Mouse (Mus musculus) left cerebral cortex, postnatal 4 days (tissue): Measurements from ENCODE around the gene Noa1. TPM values are rescaled to one million over a fixed set of nuclear protein-coding genes. Genes with fewer than 3 reads are reported as not detected.

ENCODE experiments used
- DNase-seq: peaks from one replicate; pipeline ENCODE4 v3.0.0-alpha.2; 2022
- intact Hi-C: fragments of 180-260 bp; cut with DNase I; formaldehyde crosslinking; loops from one replicate; pipeline ENCODE4 v1.15.1; 2025
- total RNA-seq, 2 experiments: library from RNA; stranded (reverse); gene quantifications; 2 replicates each; pipeline ENCODE4 v1.2.3; 2021

Noa1 gene
- total RNA-seq, 2 experiments from 2014 or later, result 27.3 to 30.0 TPM

DNA sequence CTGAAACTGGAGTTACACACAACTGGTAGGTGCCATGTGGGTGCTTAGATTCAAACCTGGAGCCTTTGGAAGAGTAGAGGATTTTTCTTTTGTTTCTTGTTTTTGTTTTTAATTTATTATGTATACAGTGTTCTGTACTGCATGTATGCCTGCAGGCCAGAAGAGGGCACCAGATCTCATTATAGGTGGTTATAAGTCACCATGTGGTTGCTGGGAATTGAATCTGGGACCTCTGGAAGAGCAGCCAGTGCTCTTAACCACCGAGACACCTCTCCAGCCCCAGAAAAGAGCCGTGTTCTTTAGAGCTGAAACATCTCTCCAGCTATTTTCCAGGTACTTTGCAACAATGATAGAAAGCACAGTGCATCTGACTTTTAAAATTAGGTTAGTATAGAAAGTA lies 19.3 kb downstream of the Noa1 start:
- no peak for DNase-seq
- intact Hi-C loops, result no loop called here

DNA sequence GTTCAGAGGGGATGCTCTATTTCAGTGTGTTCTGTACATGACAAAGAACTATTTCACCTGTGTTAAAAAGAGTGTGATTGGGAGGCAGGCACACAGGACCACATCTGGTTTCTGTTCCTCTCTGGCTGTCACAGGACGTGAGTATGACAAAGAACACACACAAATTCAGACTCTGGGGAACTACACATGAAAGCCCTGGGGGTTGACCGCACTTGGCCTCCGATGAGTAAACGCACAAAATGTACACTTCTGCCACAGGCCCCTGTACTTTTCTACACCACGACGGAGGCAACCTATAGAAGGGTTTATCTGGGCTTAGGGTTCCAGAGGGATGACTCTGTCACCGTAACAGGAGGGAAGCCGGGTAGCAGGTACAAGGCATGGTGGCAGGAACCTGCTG lies 20.2 kb downstream of the Noa1 start:
- intact Hi-C loops, result no loop called here

DNA sequence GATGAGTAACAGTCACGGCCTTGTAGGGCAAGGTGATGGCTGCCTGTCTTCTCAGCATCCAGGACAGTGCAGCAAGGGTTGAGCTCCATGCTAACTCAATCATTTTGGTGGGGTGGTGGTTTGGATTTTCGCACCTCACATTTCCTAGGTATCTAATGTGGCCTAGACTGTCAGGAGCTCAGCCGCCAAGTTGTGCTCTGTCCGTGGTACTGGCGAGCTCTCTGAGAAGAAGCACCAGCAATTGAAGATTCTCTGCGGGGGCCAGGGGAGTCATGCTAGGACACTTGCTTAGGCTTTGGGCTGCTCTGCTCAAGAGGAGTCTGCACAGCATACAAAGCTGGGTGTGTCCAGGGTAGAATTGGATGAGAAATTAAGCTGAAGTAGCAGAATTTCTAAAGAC lies 22.0 kb downstream of the Noa1 start:
- intact Hi-C loops, result no loop called here
- no peak for DNase-seq

More for the DNA sequence above, 20.2 kb downstream of the Noa1 start:
- DNase-seq, result no peak

DNA sequence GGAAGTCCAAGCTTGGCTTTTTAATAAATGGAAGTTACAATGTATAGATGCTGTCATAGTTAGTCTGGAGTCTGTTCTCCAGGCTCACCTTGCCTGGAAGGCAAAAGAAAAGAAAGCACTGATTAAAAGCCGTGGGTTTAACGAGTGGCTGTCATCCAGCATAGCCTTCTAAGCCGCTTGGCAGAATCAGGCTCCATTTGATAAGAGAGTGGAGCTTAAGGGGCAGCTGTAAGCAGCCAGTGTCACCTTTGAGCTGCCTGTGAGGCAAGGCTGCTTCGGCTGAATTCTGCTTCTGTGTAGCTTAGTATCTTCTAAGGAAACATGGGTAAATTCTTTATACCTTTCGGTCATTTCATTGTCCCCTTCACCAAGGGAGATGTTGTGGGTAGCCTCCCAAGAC lies 23.0 kb downstream of the Noa1 start:
- intact Hi-C loops, result no loop called here

DNA sequence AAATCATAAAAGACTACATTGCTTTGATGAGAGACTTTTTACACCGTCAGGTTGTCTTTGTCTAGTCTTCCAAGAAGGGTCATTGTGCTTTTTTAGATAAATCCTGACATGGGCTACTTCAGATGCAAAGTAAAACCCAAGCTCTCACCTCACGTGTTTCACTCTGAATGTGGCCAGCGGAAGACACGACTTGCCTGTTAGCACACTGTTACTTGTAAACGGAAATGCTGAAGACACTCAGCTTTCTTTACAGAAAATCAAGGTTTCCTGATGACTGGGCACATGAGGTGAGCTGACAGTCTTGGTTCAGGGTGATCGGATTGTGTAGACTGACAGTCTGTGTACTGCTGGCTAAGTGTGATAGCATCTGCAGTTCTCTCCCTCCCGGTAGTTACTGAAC lies 24.2 kb downstream of the Noa1 start:
- intact Hi-C loops, result no loop called here

More for the DNA sequence above, 23.0 kb downstream of the Noa1 start:
- no peak for DNase-seq

DNA sequence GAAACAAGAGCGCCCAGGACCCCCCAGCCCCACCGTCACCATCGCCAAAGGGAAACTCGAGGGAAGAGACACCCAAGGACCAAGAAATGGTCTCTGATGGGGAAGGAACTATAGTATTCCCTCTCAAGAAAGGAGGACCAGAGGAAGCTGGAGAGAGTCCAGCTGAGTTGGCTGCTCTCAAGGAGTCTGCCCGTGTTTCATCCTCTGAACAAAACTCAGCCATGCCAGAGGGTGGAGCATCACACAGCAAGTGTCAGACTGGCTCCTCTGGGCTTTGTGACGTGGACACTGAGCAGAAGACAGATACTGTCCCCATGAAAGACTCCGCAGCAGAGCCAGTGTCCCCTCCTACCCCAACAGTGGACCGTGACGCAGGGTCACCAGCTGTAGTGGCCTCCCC lies 27.6 kb downstream of the Noa1 start:
- intact Hi-C loops, result no loop called here

More for the DNA sequence above, 24.2 kb downstream of the Noa1 start:
- no peak for DNase-seq

DNA sequence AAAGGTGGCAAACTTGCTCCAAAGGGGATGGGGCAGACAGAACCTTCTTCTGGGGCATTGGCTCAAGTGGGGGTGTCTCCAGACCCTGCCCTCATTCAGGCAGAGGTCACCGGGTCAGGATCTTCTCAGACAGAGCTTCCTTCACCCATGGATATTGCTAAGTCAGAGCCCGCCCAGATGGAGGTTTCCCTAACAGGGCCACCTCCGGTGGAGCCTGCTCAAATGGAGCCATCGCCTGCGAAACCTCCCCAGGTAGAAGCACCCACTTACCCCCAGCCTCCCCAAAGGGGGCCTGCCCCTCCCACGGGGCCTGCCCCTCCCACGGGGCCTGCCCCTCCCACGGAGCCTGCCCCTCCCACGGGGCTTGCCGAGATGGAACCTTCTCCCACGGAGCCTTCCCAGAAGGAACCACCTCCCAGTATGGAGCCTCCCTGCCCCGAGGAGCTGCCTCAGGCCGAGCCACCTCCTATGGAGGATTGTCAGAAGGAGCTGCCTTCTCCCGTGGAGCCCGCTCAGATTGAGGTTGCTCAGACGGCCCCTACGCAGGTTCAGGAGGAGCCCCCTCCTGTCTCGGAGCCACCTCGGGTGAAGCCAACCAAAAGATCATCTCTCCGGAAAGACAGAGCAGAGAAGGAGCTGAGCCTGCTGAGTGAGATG lies 28.2 kb downstream of the Noa1 start:
- intact Hi-C loops, result no loop called here

More for the DNA sequence above, 27.6 kb downstream of the Noa1 start:
- peak; percentile 48 for DNase-seq

DNA sequence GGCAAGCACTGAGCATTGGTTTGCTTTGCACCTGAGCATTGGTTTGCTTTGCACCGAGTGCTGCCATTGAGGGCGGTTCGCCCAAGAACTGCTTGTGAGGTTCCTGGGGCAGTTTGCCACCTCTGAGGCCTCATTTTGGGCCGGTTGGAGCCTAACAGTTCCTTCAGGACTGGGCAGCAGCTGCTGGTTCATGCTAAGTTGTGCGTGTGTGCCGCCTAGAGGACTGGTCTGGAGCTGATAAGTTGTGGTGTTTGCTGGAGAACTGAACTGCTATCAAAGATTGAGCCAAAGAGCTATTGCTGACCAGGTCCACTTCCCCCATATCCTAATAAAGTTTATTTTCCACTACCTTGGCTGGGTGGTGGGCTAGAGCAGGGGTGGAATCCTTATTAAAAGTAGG lies 32.7 kb downstream of the Noa1 start:
- intact Hi-C loops, result no loop called here
- DNase-seq, result no peak

More for the DNA sequence above, 28.2 kb downstream of the Noa1 start:
- DNase-seq, result peak; percentile 7

DNA sequence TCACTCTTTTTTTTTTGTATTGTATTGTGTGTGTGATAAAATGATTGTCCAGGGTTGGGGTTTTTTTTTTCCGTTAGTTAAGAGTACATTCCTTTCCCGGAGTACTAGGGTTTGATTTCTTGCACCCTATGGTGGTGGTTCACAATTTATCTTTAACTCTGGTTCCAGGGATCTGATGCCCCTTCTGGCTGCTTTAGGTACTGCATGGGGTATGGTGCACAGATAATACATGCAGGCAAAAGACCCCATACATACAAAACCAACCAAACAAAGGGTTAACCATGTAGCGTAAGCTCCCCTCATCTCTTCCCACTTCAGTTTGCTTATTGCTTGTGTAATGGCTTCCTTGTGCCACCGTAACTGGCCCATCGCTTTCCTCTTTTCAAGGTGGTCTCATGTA lies 33.9 kb downstream of the Noa1 start:
- peak; percentile 49 for DNase-seq
- intact Hi-C loops, result no loop called here

DNA sequence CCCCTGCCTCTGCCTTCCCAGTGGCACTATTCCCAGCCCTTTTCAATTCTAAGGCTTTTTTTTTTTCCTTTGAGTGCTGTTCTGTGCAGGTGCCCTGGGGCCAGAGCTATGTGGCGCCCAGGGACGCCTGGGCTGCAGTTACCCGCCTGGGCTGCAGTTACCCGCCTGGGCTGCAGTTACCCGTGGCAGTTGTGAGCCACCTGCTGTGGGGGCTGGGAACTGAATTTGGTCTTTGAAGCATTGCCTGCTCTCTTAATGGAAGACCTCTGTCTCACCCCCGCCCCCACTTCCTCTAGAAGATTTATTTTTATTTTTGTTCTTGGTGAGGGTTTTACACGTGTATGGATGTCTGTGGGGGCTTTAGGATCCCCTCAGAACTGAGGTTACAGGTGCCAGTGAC lies 36.7 kb downstream of the Noa1 start:
- DNase-seq, result no peak
- intact Hi-C loops, result no loop called here

DNA sequence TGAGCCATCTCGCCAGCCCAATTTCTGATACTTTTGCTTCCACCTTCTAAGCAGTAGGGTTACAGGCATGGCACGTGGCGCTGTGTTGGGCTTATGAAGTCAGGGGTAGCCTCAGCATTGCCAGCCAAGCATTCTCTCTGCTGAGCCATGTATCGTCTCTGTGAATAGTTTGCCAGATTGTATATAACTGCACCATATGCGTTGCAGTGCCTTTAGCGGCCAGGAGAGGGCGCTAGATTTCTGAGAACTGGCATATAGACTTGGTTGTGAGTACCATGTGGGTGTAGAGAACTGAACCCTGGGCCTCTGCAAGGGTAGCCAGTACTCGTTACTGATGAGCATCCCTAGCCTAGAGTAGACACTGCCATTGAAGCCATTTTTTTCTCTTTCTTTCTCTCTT lies 40.5 kb downstream of the Noa1 start:
- intact Hi-C loops, result no loop called here
- DNase-seq, result no peak

DNA sequence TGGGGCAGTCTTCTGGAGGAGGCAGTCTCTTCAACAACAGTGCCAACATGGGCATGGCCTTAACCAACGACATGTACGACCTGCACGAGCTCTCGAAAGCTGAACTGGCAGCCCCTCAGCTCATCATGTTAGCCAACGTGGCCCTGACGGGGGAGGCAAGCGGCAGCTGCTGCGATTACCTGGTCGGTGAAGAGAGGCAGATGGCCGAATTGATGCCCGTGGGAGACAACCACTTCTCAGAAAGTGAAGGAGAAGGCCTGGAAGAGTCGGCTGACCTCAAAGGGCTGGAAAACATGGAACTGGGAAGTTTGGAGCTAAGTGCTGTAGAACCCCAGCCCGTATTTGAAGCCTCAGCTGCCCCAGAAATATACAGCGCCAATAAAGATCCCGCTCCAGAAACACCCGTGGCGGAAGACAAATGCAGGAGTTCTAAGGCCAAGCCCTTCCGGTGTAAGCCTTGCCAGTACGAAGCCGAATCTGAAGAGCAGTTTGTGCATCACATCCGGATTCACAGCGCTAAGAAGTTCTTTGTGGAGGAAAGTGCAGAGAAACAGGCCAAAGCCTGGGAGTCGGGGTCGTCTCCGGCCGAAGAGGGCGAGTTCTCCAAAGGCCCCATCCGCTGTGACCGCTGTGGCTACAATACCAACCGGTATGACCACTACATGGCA lies 41.8 kb downstream of the Noa1 start:
- no peak for DNase-seq
- intact Hi-C loops, result no loop called here

DNA sequence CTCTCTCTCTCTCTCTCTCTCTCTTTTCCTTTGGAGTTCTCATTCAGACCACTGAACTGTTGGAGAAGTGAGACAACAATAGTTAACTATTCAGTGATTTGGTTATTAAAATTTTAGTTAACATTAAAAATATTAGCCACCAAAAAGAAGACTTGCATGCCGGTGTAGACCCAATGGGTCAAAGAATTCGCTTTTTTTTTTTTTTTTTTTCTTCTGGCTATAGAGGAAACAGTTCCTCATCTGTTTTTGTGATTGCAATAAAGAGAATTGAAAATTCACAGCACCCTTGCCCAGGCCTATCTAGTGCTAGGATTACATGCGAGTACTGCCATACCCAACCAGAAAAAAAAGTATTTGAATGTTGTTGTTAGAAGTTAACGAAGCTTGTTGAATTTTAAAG lies 42.4 kb downstream of the Noa1 start:
- intact Hi-C loops, result no loop called here
- DNase-seq, result no peak

DNA sequence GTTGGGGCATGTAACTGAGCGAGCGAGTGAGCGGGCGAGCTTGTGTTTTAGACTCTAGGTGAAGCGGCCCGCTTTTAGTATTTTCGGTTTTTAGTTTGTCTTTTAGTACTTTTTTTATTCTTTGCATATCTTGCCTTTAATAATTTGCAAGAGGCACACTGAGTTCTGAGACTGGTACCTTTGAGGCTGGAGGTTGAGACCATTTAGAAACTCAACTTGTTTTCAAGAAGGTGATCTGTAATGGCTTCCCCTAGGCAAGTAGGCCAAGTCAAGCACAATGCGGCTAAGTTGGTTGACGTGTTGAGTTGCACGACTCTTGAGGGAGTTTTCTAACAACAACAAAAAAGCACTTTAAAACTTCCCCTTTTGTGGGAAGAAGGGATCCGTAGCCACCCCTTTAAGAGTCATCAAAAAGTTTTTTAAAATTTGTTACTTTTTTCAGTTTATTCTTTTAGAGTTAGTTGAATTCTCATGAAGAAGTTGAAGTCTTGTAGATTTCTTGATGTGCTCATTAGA lies 42.9 kb downstream of the Noa1 start:
- no peak for DNase-seq
- intact Hi-C loops, result no loop called here

DNA sequence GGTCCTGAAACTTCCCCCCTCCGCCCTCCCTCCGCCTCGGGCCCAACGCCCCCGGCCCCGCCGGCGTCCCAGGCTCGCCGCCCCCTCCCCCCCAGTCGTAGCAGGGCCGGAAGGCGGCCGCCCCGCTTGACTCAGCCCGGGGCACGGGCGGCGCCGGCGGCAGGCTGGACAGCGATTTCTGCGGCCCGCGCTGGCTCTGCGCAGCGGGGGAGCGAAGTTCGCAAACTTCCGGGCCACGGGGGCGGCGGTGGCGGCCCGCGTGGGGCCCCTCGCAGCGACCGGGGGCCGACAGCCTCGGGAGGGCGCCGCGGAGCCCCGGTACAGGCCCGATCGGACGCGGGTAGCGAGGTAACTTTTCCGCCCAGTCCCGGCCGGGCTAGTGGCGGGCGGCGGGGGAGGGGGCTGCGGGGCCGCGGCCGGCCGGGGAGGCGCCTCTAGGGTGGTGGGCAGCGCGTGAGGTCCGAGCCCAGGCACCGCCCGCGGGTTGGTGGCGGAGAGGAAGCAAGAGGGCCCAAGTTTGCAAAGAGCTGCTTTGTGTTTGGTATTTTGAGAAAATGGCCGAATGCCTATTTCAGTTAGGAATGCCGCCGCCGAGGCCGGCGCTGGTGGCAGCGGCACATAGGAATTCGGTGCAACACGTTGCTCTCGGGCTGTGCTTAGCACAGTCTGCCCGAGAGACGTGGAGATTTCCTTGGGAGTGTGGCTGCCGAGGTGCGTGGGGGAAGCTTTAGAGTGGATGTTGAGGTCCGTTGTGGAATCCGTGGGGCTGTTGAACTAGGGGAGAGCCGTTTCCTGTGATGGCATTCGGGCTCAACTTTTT lies 43.6 kb downstream of the Noa1 start:
- intact Hi-C loops, result no loop called here
- DNase-seq, result peak; percentile 24

DNA sequence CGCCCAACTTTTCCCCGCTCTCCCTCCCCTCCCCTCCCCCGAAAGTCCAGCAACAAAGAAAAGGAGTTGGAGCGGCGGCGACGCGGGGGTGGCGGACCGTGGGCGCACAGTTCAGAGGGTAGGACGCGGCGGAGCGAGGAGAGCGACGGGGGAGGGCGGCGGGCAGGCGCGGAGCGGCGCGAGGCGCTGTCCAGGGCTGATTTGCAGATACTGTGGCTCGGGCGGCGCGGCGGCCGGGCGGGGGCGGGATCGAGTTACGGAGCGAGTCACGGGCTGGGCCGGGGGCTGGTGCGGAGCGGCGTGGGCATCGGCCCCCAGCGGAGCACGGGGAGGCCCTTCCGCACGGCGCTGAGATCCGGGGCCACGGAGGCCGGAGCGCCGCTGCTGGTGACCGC lies 44.2 kb downstream of the Noa1 start:
- intact Hi-C loops, result no loop called here
- peak; percentile 61 for DNase-seq

DNA sequence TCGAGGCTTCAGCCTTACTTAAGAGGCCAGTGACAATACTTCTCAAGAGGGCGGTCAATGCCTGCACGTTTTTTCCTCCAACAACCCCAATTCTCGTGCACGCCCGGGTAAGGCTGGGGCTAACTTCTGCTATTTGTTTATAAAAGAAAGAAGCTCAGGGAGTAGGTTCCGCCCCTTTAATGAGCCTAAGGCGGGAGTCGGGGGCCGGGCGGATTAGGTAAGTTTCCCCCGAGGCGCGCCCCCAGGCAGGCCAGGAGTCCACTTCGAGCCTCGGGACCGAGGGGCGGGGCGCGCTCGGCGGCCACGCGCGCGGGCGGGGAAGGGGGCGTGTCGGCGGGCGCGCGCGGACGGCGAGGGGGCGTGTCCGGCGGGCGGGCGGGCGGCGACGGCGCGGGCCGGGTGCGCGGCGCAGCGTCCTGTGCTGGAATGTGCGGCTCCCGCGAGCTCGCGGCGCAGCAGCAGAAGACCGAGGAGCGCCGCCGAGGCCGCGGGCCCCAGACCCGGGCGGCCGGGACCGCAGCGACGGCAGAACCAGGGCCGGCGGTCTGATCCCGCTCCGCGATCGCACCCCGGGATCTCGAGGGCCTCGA lies 44.7 kb downstream of the Noa1 start, which contains the start of gene Rest:
Gene Rest (plus strand): TSS at position 411 of the 590 bp plus-strand sequence.
- DNase-seq, result peak; percentile 69
- intact Hi-C loops, result no loop called here

DNA sequence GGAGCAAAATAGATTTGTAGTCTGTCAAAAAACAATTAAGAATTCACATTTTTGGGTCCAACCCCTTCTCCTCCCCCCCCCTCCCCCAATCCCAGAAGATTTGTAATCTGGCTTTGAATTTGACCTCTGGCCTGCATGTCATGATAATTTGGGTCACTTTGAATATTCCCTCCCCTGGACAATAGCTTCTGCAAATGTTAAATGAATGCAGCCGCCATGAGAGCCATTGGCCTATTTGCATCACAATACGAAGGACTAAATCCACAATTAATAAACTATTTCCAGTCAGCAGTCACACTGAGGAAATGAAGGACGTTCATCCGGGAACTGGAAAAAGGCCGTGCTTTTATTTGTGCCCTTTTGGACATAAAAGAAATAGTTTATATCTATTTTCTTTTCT lies 47.8 kb downstream of the Noa1 start:
- intact Hi-C loops, result no loop called here
- DNase-seq, result no peak

DNA sequence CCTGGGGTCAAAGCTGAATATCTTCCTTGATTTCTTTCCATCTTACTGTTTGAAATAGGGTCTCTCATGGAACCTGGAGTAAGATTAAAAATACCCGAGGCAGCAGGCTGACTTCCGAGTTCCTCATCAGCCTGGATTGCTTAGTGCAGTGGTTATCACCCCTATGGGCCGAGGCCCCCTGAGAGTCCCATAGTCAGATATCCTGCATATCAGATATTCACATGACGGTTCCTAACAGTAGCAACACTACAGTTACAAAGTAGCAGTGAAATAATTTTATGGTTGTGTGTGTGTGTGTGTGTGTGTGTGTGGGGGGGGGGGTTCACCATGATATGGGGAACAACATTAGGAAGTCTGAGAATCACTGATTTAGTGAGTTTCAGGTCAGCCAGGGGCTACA lies 48.7 kb downstream of the Noa1 start:
- intact Hi-C loops, result no loop called here

DNA sequence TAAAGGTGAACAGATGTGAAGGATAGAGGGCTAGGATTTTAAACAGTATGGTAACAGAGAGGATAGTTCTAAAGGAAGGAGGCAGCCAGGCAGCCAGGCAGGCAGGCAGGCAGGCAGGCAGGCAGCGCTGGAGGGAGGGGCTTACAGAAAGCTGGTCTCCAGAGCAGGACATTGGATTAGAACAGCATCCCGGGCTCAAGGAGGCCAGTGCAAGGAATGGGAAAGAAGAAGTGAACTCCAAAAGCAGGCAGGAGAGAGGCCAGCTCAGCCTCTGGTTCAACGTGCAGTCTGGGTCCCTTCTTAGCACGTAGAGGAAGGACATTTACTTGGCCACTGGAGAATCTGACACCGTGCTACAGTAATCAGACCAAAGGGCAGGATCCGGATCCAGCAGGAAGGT lies 49.7 kb downstream of the Noa1 start:
- intact Hi-C loops, result no loop called here
- no peak for DNase-seq

More for the DNA sequence above, 48.7 kb downstream of the Noa1 start:
- DNase-seq, result no peak

DNA sequence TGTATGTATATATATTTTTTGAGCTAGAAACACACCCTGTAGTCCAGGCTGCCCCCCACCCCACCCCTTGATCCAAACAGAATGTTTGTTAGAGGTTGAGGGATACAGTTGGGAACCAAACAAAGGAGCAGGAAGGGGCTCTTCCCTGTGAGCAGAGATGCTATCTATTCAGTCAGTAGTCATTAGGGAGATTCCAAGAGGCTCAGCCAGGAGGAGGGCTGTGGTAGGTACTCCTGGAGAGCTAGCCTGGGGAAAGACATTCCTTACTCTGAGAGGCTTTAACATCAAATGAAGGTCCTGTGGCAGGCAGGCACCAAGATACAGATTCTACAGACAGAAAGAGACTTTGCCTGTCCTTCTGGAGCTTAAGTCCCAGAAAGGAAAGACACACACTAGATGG lies 50.6 kb downstream of the Noa1 start:
- DNase-seq, result no peak
- intact Hi-C loops, result no loop called here
